Mouse (Mus musculus): ENCODE data around the gene Hist1h3e.
"Not testable (repeated sequence)": the region's sequence is repeated elsewhere in the genome, so short reads cannot be mapped to it uniquely, and the experiment has no call there.

Gene Hist1h3e

DNA sequence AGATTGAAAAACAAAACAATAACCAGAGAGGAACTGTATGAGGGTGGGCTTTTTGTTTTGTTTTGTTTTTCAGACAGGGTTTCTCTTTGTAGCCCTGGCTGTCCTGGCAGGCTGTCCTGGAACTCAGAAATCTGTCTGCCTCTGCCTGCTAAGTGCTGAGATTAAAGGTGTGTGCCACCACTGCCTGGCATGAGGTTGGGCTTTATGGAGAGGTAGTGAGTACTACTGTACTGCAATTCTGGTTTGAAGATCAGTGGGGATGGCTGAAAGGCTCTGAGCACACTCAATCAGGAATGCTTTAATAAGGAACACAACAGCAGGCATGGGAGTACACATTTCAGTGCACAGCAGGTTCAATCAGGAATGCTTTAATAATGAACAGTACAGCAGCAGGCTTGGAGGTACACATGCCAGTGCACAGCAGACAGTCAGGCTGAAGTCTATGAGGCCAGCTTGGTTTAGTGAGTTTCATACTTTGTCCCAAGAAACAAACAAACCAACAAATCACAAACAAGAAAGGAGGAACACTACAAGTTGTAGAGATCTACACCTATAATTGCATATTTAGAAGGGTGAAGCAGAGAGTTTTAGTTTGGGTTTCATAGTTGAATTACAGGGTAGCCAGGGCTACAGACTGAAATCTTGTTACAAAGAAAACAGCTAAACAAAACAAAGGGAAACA, 21.4 kb upstream of the Hist1h3e start:
- no peak for DNase-seq (ENCODE audit: low read depth in 1 of 2, low spot score in 2 of 2)

DNA sequence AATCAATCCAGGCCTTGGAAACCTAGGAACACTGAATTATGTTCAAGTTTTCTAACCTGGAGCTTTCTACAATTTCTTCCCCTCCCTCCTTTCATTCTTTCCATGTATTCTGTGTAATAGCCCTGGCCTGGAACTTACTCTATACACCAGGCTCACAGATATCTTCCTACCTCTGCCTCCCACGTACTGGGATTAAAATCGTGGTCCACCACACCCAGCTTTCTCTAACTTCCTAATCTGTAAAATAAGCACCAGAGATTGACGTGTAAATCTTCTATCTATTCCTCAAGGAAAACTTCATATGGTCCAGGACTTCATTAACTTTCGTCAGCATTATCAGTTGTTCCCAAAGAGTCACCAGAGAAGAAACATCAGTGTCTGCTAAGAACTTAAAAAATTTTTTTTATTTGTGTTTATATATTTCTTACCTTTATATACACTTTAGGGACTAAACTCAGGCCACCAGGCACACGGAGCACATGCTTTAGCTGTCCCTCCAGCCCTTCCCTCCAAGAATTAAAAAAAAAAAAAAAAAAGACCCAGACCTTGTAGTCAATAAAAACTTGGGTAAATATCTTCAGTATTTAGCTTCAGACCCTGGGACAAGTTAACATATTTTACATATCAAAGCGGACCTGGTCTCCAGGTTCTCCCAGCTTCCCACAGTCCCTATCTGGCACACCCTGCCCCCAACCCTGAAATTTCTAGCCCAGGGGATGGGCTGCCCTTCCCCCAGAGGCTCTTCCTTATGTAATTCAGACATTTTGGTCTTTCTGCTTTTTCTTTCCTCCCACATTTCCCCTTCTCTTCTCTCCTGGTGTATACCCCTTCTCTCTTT, 20.3 kb upstream of the Hist1h3e start:
- DNase-seq (ENCODE audit: low read depth in 1 of 2, low spot score in 2 of 2), result no peak

DNA sequence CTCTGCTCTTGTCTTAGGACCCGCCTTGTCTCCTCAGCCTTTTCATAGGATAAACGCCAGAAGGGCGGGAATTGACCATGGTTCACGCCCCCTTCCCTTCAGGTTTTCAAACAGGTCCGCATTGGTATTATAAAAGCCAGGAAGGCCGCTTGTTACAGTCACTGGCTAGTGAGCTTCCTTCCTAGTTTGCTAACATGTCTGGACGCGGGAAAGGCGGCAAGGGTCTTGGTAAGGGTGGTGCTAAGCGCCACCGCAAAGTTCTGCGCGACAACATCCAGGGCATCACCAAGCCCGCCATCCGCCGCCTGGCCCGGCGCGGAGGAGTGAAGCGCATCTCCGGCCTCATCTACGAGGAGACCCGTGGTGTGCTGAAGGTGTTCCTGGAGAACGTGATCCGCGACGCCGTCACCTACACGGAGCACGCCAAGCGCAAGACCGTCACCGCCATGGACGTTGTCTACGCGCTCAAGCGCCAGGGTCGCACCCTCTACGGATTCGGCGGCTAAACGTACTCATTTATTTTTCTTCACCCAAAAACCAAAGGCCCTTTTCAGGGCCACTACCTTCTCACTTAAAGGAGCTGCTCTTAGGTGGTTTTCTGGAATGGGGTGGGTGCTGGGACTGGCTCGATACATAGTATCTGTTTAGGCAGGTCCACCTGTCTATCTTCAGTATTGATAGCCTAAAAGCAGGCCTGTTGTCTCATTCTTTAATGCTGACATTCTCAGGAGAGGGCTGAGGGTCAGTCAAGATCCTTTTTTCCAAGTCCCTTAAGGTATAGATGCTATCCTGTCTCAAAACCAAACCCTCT, 19.4 kb upstream of the Hist1h3e start, which contains the start of gene Hist1h4d:
Gene Hist1h4d, plus strand, starts transcription at position 191 of the 811 bp plus-strand sequence.
- DNase-seq (ENCODE audit: low read depth in 1 of 2, low spot score in 2 of 2), result peak; percentile 87 to 93

DNA sequence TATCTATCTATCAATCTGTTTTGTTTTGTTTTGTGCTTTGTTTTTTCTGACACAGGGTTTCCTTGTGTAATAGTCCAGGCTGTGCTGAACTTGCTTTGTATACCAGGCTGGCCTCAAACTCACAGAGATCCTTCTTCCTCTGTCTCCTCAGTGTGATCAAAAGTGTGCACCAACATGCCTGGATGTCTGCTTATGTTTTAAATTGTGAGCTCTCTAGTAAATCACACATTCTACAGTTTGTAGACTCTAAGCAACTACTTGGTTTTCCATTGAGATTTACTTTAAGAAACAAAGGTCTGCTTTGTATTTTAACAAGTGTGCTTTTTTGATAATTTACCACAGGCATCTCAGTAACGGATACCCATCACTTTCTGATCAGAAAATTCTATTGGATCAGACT, 15.7 kb upstream of the Hist1h3e start:
- no peak for DNase-seq (ENCODE audit: low read depth in 1 of 2, low spot score in 2 of 2)

GRCm38 (mm10) chr13:23576906-23577639, 14.9 kb upstream of the Hist1h3e start:
- DNase-seq (ENCODE audit: low read depth in 1 of 2, low spot score in 2 of 2), result no peak

GRCm38 (mm10) chr13:23576351-23576881, 14.2 kb upstream of the Hist1h3e start:
- DNase-seq (ENCODE audit: low read depth in 1 of 2, low spot score in 2 of 2), result no peak

DNA sequence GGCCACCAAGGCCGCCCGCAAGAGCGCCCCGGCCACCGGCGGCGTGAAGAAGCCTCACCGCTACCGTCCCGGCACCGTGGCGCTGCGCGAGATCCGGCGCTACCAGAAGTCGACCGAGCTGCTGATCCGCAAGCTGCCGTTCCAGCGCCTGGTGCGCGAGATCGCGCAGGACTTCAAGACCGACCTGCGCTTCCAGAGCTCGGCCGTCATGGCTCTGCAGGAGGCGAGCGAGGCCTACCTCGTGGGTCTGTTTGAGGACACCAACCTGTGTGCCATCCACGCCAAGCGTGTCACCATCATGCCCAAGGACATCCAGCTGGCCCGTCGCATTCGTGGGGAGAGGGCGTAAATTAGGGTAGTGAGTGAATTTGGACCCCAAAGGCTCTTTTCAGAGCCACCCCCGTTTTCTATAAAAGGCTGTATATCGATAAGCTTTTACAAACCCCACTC, 13.7 kb upstream of the Hist1h3e start:
- DNase-seq (ENCODE audit: low read depth in 1 of 2, low spot score in 2 of 2), result not testable (repeated sequence)

DNA sequence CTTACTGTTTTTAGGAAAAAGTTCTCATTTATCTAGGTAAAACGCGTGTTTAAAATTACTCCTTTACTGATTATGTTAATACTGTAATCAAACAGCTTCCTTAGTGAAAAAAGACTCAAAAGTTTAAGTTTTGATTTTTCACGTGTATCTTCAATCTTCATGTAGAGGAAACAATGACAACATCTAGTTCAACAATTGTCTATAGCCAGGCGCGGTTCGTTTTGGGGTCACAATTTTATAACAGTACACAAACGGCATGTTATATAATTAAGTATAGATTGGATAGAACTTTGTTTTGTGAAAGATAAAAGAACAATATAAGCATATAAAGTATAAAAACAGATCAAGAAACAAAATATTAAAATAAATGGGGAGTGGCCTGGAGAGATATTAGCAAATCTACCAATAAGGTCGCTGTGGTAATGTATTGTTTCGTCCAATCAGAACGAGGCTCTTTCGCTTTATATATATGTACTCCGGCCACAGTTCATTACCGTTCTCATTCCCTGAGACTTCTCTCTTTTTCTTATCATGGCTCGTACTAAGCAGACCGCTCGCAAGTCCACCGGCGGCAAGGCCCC, 13.2 kb upstream of the Hist1h3e start, which contains the start of gene Hist1h3d:
Gene Hist1h3d, plus strand, starts transcription at position 493 of the 581 bp plus-strand sequence.
- peak in 1 of 2 experiments; percentile 61 for DNase-seq (ENCODE audit: low read depth in 1 of 2, low spot score in 2 of 2)

DNA sequence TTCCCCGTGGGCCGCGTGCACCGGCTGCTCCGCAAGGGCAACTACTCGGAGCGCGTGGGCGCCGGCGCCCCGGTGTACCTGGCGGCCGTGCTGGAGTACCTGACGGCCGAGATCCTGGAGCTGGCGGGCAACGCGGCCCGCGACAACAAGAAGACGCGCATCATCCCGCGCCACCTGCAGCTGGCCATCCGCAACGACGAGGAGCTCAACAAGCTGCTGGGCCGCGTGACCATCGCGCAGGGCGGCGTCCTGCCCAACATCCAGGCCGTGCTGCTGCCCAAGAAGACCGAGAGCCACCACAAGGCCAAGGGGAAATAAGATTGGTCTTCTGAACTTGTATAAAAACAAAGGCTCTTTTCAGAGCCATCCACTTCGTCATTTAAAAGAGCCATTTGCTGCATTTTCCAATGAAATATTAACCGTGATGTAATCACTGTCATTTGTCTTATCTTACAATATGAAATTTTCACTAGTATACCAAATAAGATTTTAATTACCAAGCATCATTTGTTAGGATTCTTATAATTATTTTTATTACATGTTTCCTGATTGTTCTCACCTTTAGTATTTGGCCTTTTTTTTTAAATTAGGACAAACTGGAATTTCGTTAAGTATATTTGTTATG, 12.5 kb upstream of the Hist1h3e start:
- DNase-seq (ENCODE audit: low read depth in 1 of 2, low spot score in 2 of 2), result not testable (repeated sequence)

GRCm38 (mm10) chr13:23573898-23574524, 11.8 kb upstream of the Hist1h3e start, which contains the start of the genes Hist1h2bf and Hist1h2ad:
TSS of gene Hist1h2bf (minus strand) at chr13:23574196.
TSS of gene Hist1h2ad (plus strand) at chr13:23574381.
- peak; percentile 82 to 87 for DNase-seq (ENCODE audit: low read depth in 1 of 2, low spot score in 2 of 2)

- DNase-seq (ENCODE audit: low read depth in 1 of 2, low spot score in 2 of 2), result not testable (repeated sequence)
Measured at GRCm38 (mm10) chr13:23573034-23573897, 11.1 kb upstream of the Hist1h3e start.

GRCm38 (mm10) chr13:23572218-23573033, 10.3 kb upstream of the Hist1h3e start:
- DNase-seq (ENCODE audit: low read depth in 1 of 2, low spot score in 2 of 2), result no peak

- DNase-seq (ENCODE audit: low read depth in 1 of 2, low spot score in 2 of 2), result not testable (repeated sequence)
Measured at GRCm38 (mm10) chr13:23571504-23572217, 9.5 kb upstream of the Hist1h3e start.

- DNase-seq (ENCODE audit: low read depth in 1 of 2, low spot score in 2 of 2), result peak in 1 of 2 experiments; percentile 54
Measured at GRCm38 (mm10) chr13:23571022-23571503, 8.9 kb upstream of the Hist1h3e start, which contains the start of the genes Hist1h2ae and Hist1h2bg. TSS of gene Hist1h2ae (minus strand) at chr13:23571220. TSS of gene Hist1h2bg (plus strand) at chr13:23571396.

- DNase-seq (ENCODE audit: low read depth in 1 of 2, low spot score in 2 of 2), result not testable (repeated sequence)
Measured at GRCm38 (mm10) chr13:23570261-23571021, 8.3 kb upstream of the Hist1h3e start.
